Comparison of ENCODE assay signal across 9 mouse cellular contexts in the genomic region with DNA sequence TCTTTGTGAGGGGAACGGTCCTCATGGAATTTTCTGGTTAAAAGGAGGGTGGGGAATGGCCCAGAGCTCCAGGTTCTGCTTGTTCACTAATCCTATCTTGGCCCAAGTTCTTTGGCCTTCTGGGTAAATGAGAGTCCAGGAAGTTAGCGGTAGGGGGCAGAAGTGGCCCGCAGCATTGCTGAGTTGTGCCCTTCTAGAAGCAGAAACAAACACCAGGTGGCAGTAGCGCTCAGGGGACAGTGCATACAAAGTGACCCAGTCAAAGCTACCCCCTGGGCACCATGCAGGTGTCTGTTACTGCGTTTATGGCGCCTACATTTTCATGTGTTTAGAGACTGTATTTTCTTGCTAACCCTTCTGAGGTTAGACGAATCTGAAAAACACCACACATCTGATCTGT. TPM values are rescaled to one million over a fixed set of nuclear protein-coding genes. Genes with fewer than 3 reads are reported as not detected.
A peak's percentile ranks its signal among the peaks of the same experiment; 100 is the strongest.
DNase-seq lines count a peak whose midpoint lies in the region; ATAC-seq lines count a peak whose summit lies in the region.
"Had no signal": no experiment of that assay in that cellular context is flagged by ENCODE, and none has a peak within 500 bp of the region (broad histone marks: within the 10 kb centered on the region; RNA-seq: fewer than 3 reads in every experiment).

No protein-coding gene starts in this region.

- no peak overlapping the region for H3K4me3 ChIP-seq in hindbrain, embryonic 15.5 days
- H3K4me3 ChIP-seq: lung, embryonic 15.5 days had no signal

- no peak overlapping the region for H3K27ac ChIP-seq in hindbrain, embryonic 15.5 days (replicated peaks)
- H3K27ac ChIP-seq: lung, embryonic 15.5 days had no signal

- DNase-seq in Muller cell, postnatal 12 days (ENCODE audit: inconsistent ontology term), result peak; percentile 69
- DNase-seq in cerebellum, postnatal 10 days, result peak; percentile 96 to 98
- peak; percentile 81 to 84 for DNase-seq in frontal cortex, postnatal 25 days (ENCODE audit: low spot score in 2 of 2)
- peak; percentile 77 to 82 for DNase-seq in layer of hippocampus, postnatal 36 days
- DNase-seq in right cerebral cortex, adult 2 months (ENCODE audit: low spot score in 2 of 2), result peak; percentile 88 to 91
- peak; percentile 69 for DNase-seq in urinary bladder, adult 2 months (ENCODE audit: low spot score)

- no peaks in the 10 kb centered on the region for H3K9me3 ChIP-seq in hindbrain, embryonic 15.5 days
- H3K9me3 ChIP-seq: lung, embryonic 15.5 days had no signal

- ATAC-seq in hindbrain, embryonic 15.5 days (ENCODE audit: low FRiP score, low read depth), result peak; percentile 59; the same call in 1 of the 2 replicates
- peak; percentile 79 for ATAC-seq in megakaryocyte, adult 5-6 weeks (ENCODE audit: poor library complexity, severe bottlenecking)

- H3K4me2 ChIP-seq in hindbrain, embryonic 15.5 days, result no peak overlapping the region
- H3K4me2 ChIP-seq: lung, embryonic 15.5 days had no signal

- H3K27me3 ChIP-seq in hindbrain, embryonic 15.5 days, result no peaks in the 10 kb centered on the region
- H3K27me3 ChIP-seq: lung, embryonic 15.5 days had no signal

- no peak overlapping the region for H3K9ac ChIP-seq in hindbrain, embryonic 15.5 days
- H3K9ac ChIP-seq: lung, embryonic 15.5 days had no signal

- whole genome bisulfite sequencing in hindbrain, embryonic 15.5 days, result 5% methylated on average over 7 of the region's 7 CpGs

- peaks cover 18% of the 10 kb centered on the region for H3K4me1 ChIP-seq in hindbrain, embryonic 15.5 days (replicated peaks)

- no peaks in the 10 kb centered on the region for H3K36me3 ChIP-seq in hindbrain, embryonic 15.5 days
- H3K36me3 ChIP-seq: lung, embryonic 15.5 days had no signal

RNA-seq across cellular contexts. Expression of gene Cfap45, which starts 8.1 kb away (rescaled TPM):
- 2.8 and 4.6 TPM in 2 replicates for polyA plus RNA-seq in hindbrain, embryonic 15.5 days (2015; fragmentation: Nextera tagmentation; extraction: Ambion mirVana)
- 1 to 10 TPM; 4.0 to 5.5 TPM for total RNA-seq in layer of hippocampus, postnatal 36 days (2021)
- not detected in 2 replicates for total RNA-seq in megakaryocyte, adult 5-6 weeks (2015)
- 0.11 TPM in 1 of 2 replicates, not detected in the other for total RNA-seq in megakaryocyte, adult 5-6 weeks (2017)
- 0.66 and 1.2 TPM in 2 replicates for polyA plus RNA-seq in urinary bladder, adult 2 months (2012; rRNA removed)

RNA-seq across cellular contexts. Expression of gene Vsig8, which starts 27.0 kb away (rescaled TPM):
- polyA plus RNA-seq in hindbrain, embryonic 15.5 days (2015; fragmentation: Nextera tagmentation; extraction: Ambion mirVana), result 0.71 and 1.1 TPM in 2 replicates
- under 1 TPM; 0.25 to 0.67 TPM for total RNA-seq in layer of hippocampus, postnatal 36 days (2021)
- total RNA-seq in megakaryocyte, adult 5-6 weeks (2015), result not detected in 2 replicates
- not detected in 2 replicates for total RNA-seq in megakaryocyte, adult 5-6 weeks (2017)
- polyA plus RNA-seq in urinary bladder, adult 2 months (2012; rRNA removed), result 0.40 and 0.50 TPM in 2 replicates

RNA-seq across cellular contexts. Expression of gene Tagln2, which starts 28.9 kb away (rescaled TPM):
- 77.7 and 83.7 TPM in 2 replicates for polyA plus RNA-seq in hindbrain, embryonic 15.5 days (2015; fragmentation: Nextera tagmentation; extraction: Ambion mirVana)
- 1 to 10 TPM; 8.7 to 9.2 TPM for total RNA-seq in layer of hippocampus, postnatal 36 days (2021)
- total RNA-seq in megakaryocyte, adult 5-6 weeks (2015), result 667 and 741 TPM in 2 replicates
- total RNA-seq in megakaryocyte, adult 5-6 weeks (2017), result 334 and 340 TPM in 2 replicates
- 139 and 175 TPM in 2 replicates for polyA plus RNA-seq in urinary bladder, adult 2 months (2012; rRNA removed)

RNA-seq across cellular contexts. Expression of gene Igsf9, which starts 47.1 kb away (rescaled TPM):
- polyA plus RNA-seq in hindbrain, embryonic 15.5 days (2015; fragmentation: Nextera tagmentation; extraction: Ambion mirVana), result 45.7 and 49.3 TPM in 2 replicates
- 10 to 100 TPM in 1 of 2 experiments, 1 to 10 TPM in 1; 8.0 to 10.7 TPM for total RNA-seq in layer of hippocampus, postnatal 36 days (2021)
- 0.20 and 1.9 TPM in 2 replicates for total RNA-seq in megakaryocyte, adult 5-6 weeks (2015)
- total RNA-seq in megakaryocyte, adult 5-6 weeks (2017), result 0.16 TPM in 1 of 2 replicates, not detected in the other
- 12.5 and 14.1 TPM in 2 replicates for polyA plus RNA-seq in urinary bladder, adult 2 months (2012; rRNA removed)

RNA-seq across cellular contexts. Expression of gene Slamf9, which starts 53.5 kb away (rescaled TPM):
- polyA plus RNA-seq in hindbrain, embryonic 15.5 days (2015; fragmentation: Nextera tagmentation; extraction: Ambion mirVana), result 0.12 and 0.18 TPM in 2 replicates
- under 1 TPM in 1 of 2 experiments, not detected in 1; 0.28 TPM for total RNA-seq in layer of hippocampus, postnatal 36 days (2021)
- total RNA-seq in megakaryocyte, adult 5-6 weeks (2015), result 2.3 and 3.1 TPM in 2 replicates
- total RNA-seq in megakaryocyte, adult 5-6 weeks (2017), result 0.11 and 1.5 TPM in 2 replicates
- polyA plus RNA-seq in urinary bladder, adult 2 months (2012; rRNA removed), result 5.1 and 6.9 TPM in 2 replicates

Comparison
In these comparisons a context has a peak if more than half of its experiments do, and no peak if none do; other contexts are left out.
1. RNA of gene Cfap45, which starts 8.1 kb away (total RNA-seq): 4.0 to 5.5 TPM in layer of hippocampus, postnatal 36 days; 0.11 TPM in megakaryocyte, adult 5-6 weeks; every median in the first group is over 4 times any median in the second.
2. RNA of gene Tagln2, which starts 28.9 kb away (total RNA-seq): 334 to 741 TPM in megakaryocyte, adult 5-6 weeks; 8.7 to 9.2 TPM in layer of hippocampus, postnatal 36 days; every median in the first group is over 10 times any median in the second.
3. Peak in every context shown above with its lines, with median percentiles within 50 percentile points of each other: DNase-seq.